Mouse (Mus musculus): Measurements from ENCODE around the gene Rassf5.
"Not testable (repeated sequence)": the region's sequence is repeated elsewhere in the genome, so short reads cannot be mapped to it uniquely, and the experiment has no call there.

Rassf5 gene

GRCm38 (mm10) chr1:131181642-131182527 lies 63.2 kb downstream of the Rassf5 start:
- DNase-seq (ENCODE audit: low read depth, low spot score): peak; percentile 66

GRCm38 (mm10) chr1:131180386-131180785 lies 64.7 kb downstream of the Rassf5 start:
- no peak for DNase-seq (ENCODE audit: low read depth, low spot score)

- no peak for DNase-seq (ENCODE audit: low read depth, low spot score)
Measured at GRCm38 (mm10) chr1:131178083-131178482, 67.0 kb downstream of the Rassf5 start.

- DNase-seq (ENCODE audit: low read depth, low spot score): no peak
Measured at GRCm38 (mm10) chr1:131177249-131177648, 67.8 kb downstream of the Rassf5 start.

DNA sequence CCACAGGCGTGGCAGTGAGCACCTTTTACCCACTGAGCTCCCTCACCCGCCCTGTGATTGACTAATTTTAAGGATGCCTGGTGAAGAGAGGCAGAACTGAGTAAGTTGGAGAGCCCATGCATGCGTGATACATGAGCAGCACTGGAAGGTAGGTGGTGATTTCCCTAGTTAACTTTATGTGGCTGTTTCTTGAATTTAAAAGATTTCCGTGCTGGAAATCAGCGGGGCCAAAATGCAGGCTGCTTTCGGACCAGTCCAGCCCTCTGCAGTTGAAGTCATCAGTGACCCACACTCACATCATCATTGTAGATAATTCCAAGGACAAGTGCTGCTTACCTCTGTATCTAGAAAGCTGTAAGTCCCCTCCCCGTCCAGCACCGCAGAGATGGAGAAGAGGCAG lies 69.2 kb downstream of the Rassf5 start:
- no peak for DNase-seq (ENCODE audit: low read depth, low spot score)

DNA sequence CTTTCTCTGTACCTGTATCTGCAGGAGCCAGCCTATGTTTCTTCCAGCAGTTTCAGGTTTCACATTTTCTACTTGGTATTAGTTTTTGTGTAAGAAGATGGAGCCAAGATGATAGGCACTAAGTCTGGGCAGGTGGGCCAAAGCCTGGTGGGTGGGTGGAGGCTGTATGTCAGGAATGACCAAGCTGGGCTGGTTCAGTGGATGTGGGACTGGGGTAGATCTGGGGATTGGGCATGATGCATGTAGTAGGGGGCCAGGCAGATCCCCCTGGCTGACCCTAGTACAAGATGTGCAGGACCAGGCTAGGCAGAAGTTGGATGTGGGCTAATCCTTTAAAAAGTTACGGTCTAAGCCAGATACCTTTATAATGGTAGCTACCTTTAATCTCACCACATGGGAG lies 69.9 kb downstream of the Rassf5 start:
- no peak for DNase-seq (ENCODE audit: low read depth, low spot score)

GRCm38 (mm10) chr1:131174299-131174861 lies 70.7 kb downstream of the Rassf5 start:
- DNase-seq (ENCODE audit: low read depth, low spot score): no peak

DNA sequence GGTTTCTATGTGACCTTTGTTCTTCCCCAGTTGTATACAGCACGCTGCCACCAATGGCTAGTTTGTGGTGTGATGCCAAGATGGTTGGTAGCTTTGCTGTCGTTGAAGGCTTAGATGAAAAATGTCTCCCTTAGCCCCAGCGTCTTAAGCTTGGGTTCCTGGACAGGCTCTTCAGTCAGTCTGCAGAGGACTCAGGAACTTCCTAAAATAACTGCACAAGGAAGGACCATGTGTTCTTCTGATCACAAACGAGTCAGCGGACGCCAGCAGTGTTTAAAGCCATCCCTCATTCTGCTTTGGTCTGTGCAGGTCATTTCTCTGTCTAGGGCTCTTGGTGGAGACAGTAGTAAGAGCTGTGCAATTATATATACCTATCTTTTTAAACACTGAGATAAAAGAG lies 71.2 kb downstream of the Rassf5 start:
- DNase-seq (ENCODE audit: low read depth, low spot score): no peak

DNA sequence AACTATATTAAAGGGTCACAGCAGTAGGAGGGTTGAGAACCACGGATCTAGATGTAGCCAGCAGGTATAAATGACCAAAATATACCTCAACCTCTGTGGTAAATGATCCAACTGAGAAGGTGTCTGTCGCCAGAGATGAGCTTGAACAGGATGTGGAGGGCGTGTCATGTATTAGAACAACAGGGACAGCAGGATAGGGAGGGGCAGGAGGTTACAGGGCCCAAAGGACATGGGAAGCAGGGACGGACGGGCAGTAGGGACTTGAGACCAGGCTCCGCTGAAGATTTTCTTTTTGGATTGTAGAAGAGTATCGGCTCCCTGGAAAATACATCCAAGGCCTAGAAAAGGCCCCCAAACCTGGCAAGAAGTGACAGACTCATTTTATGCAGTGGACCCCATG lies 72.1 kb downstream of the Rassf5 start:
- DNase-seq (ENCODE audit: low read depth, low spot score): no peak

DNA sequence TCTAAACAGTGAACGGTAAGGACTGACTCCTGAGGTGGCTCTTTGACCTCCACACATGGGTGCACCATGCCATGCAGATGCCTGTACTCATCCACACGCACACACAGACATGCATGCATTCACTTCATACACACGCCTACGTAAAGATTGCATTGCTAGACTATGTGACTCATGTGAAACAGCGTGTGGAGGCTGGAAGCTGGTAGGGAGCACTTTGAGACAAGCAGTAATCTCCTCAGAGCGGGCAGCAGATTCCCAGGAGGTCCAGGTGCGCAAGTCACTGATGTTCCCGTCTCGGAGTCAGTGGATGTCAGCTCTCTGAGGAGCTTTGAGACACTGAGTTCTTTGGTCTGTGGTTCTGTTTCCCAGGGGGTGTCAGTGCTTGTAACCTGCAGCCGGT lies 77.4 kb downstream of the Rassf5 start:
- no peak for DNase-seq (ENCODE audit: low read depth, low spot score)

- no peak for DNase-seq (ENCODE audit: low read depth, low spot score)
Measured at GRCm38 (mm10) chr1:131164427-131164826, 80.6 kb downstream of the Rassf5 start.

- DNase-seq (ENCODE audit: low read depth, low spot score): no peak
Measured at GRCm38 (mm10) chr1:131161091-131161490, 84.0 kb downstream of the Rassf5 start.

DNA sequence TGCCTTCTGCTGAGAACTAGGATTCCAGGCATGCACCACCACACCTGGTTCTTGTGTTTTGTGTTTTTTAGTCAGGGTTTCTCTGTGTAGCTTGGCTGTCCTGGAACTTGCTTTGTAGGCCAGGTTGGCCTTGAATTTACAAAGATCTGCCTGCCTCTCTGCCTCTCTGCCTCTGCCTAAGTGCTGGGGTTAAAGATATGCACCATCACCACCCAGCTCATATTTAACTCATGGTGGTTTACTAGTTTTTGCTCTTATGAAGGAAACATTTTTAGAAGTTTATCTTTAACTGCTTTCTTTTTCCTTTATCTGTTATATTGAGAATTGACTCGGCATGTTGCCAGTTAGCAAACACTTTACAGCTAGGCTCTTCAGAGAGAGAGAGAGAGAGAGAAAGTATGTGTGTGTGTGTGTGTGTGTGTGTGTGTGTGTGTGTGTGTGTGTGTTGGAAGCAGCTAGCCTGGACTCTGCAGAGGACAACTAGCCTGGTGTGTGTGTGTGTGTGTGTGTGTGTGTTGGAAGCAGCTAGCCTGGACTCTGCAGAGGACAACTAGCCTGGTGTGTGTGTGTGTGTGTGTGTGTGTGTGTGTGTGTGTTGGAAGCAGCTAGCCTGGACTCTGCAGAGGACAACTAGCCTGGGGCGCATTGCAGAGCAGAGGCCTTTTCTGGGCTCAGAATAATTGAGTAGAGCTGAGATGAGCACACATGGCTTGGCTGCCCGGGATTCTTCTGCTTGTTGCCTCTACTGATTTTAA lies 85.3 kb downstream of the Rassf5 start:
- DNase-seq (ENCODE audit: low read depth, low spot score): not testable (repeated sequence)

- DNase-seq (ENCODE audit: low read depth, low spot score): no peak
Measured at GRCm38 (mm10) chr1:131155456-131155855, 89.6 kb downstream of the Rassf5 start.

DNA sequence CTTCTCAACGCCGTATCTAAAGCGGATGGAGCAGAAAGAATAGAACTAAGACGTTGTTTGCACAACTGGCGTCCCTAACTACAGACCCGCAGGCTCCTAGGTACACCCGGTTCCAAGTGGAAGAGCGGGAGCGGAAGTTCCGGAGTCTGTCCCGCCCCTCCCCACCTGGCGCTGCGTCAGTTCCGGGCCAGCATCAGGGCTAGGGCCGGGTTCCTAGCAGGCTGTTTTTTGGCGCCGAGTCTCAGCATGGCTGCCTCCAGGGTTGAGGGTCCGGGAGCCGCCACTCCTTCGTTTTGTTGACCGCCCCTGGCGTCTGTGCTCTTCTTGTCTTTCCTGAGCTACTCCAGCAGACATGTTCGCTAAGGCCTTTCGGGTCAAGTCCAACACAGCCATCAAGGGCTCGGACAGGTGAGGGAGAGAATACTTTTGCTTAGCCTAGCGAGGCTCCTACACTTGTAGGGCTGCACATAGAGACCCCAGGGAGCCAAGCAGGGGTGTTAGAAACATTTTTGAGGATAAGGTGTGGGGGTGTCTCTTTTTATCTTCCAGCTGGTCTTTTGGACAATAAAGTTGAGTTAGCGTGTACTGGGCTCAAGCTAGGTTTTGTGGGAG lies 91.9 kb downstream of the Rassf5 start, which contains the start of gene Eif2d:
Gene Eif2d, plus strand, starts transcription at position 164 of the 612 bp plus-strand sequence.
- DNase-seq (ENCODE audit: low read depth, low spot score): peak; percentile 80

DNA sequence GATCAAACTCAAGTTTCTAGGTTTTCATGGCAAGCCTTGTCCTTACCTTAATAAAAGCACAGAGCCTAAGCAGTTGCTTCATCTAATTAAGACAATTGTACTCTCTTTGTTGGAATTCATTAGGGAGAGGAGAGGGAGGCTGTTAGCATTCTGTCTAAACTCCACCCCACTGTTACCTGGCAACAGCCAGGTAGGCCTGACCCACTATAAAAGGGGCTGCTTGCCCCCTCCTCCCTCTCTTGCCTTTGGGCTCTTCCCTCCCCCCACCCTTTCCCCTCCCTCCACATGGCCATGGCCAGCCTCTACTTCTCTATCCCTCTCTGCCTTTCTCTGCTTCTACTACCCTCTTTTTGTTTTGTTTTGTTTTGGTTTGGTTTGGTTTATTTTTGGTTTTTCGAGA lies 95.6 kb downstream of the Rassf5 start:
- no peak for DNase-seq (ENCODE audit: low read depth, low spot score)

DNA sequence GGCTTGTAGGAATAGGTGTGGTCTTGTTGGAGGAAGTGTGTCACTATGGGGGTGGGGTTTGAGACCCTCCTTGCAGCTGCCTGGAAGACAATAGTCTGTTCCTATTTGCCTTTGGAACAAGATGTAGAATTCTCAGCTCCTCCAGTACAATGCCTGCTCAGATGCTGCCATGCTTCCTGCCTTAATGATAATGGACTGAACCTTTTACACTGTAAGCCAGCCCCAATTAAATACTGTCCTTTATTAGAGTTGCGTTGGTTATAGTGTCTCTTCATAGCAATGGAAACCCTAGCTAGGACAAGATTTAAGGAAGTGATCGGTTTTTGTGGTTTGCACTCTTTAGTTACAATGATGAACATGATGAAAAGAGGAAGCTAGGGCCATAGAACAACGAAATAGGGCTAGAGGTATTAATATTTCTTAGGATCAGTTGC lies 98.9 kb downstream of the Rassf5 start:
- no peak for DNase-seq (ENCODE audit: low read depth, low spot score)

DNA sequence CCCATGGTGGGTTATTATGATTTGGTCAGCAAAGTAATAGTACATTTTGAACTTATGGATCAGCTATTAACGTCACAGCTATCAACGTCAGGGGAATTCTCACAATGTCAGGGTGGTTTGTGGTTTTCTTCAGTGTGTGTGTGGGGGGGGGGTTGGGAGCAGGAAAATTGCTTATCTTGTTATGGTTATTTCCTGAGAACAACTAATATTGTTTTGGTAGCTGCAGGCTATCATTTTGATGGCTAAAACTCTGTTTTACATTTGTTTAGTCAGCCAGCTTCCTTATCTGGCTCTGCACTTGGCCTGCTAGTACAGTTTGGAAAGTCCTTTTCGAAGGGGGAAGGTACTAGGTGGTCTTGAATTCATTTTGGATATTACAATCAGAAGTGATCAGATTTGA lies 99.8 kb downstream of the Rassf5 start:
- DNase-seq (ENCODE audit: low read depth, low spot score): not testable (repeated sequence)

GRCm38 (mm10) chr1:131142472-131142871 lies 102.6 kb downstream of the Rassf5 start:
- no peak for DNase-seq (ENCODE audit: low read depth, low spot score)

DNA sequence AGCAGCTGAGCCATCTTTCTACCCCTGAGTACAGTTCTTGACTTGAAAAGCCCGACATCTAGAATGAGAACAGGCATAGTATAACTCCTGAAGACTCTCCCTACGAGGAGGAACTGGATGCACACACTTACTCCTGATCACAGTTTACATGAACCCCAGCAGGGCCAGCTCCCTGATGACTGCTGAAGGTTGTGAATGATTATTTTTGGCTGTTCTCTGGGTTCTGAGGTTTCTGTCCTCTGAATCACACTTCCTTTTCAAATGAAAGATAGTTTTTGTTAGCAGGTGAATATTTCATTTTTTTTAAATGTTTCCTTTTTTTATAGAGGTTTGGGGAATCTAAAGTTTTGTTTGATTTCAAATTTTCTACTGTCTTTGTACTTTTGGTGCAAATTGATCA lies 103.6 kb downstream of the Rassf5 start:
- DNase-seq (ENCODE audit: low read depth, low spot score): no peak

DNA sequence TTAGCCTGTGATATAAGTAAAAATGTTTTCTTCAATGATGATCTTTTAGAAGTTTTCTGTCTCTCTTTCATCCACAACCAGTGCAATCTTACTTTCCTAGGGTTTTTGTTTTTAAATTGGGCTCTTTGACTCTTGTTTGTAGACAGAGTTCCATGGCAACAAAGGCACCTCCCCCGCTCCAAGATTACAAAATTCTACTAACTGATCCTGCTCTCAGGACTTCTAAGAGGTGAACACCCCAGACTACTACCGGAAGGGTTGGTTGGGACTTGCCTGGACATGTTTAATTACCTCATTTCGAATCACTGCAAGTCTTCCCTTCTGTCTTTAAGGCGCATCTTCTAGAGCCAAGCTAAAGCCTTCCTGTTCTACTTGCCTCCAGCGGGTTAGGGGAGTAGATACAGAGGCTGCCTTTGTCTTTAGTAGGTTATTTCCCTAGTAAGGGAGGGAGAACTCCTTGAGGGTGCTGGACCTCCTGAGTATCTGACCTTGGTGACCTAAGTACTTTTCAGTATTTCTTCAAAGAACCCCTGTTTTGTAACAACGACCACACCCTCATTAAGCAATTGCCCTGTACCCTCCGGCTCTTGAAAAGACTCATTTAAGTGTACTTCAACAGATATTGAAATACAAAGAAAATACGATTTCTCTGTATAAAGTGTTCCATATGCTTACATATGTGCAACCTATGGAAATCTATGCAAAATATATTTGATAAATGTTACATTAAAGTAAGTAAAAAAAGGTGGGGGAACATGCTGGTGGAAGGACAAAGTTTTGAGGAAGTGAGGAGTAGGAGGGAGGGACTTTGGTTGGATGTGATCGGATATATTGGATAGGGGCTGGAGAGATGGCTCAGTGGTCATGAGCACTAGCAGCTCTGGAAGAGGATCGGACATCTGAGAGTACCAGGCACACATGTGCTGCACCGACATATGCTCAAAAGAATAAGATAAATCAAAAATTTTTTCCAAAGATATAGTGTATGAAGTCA lies 105.7 kb downstream of the Rassf5 start:
- no peak for DNase-seq (ENCODE audit: low read depth, low spot score)

Data from embryo, embryonic 11.5 days (tissue).